Mouse (Mus musculus) MEL (cell line): ENCODE data around the gene Gm10644.

Source experiments
- CTCF ChIP-seq, 3 experiments: IDR thresholded peaks in 2 of 3; conservative IDR thresholded peaks in 1 of 3; 2 replicates each; pipeline ENCODE4 v1.5.1; 2011 to 2012; ENCODE audit warnings: low read length in 3 of 3, low read depth in 2 of 3, mild to moderate bottlenecking in 2 of 3, improper control_type of control experiment in 1 of 3, inconsistent platforms in 1 of 3, mixed read lengths in 1 of 3, moderate library complexity in 1 of 3; ENCODE audit not compliant: control insufficient read depth in 1 of 3, insufficient read depth in 1 of 3, poor library complexity in 1 of 3, severe bottlenecking in 1 of 3
- MAX ChIP-seq: IDR thresholded peaks from 2 replicates; pipeline ENCODE4 v1.6.1; 2011; ENCODE audit warnings: low read length, improper control_type of control experiment
- MXI1 ChIP-seq: IDR thresholded peaks from 2 replicates; pipeline ENCODE4 v1.6.1; 2011; ENCODE audit warnings: mild to moderate bottlenecking, low read depth, low read length, improper control_type of control experiment
- POLR2A ChIP-seq, 2 experiments: IDR thresholded peaks; 2 replicates each; pipeline ENCODE4 v1.6.1; 2011 to 2012; ENCODE audit warnings: low read length in 2 of 2, mild to moderate bottlenecking in 2 of 2, control low read depth in 1 of 2, improper control_type of control experiment in 1 of 2, low read depth in 1 of 2, moderate library complexity in 1 of 2; ENCODE audit not compliant: control insufficient read depth in 1 of 2, insufficient read depth in 1 of 2, poor library complexity in 1 of 2
- SIN3A ChIP-seq: IDR thresholded peaks from 2 replicates; pipeline ENCODE4 v1.6.1; 2012; ENCODE audit warnings: low read length, improper control_type of control experiment, inconsistent platforms

- no peak for TF ChIP-seq POLR2A (IDR thresholded peaks at IDR 0.05; ENCODE audit: control insufficient read depth in 1 of 2, insufficient read depth in 1 of 2, low read depth in 1 of 2, low read length in 2 of 2, poor library complexity in 1 of 2)
- TF ChIP-seq SIN3A = no peak
- no peak for TF ChIP-seq MAX
- no peak for TF ChIP-seq CTCF (IDR thresholded peaks at IDR 0.05 in 2 of 3, conservative IDR thresholded peaks at IDR 0.05 in 1 of 3; ENCODE audit: control insufficient read depth in 1 of 3, insufficient read depth in 1 of 3, low read depth in 2 of 3, low read length in 3 of 3, poor library complexity in 1 of 3, severe bottlenecking in 1 of 3)
- TF ChIP-seq MXI1 = no peak
Observed at GRCm38 (mm10) chr8:83971121-83971520, 16.1 kb upstream of the Gm10644 start.
